Mouse (Mus musculus) c-Kit-negative CD71-positive TER-119-positive erythroid progenitor cells, embryonic 14.5 days (primary cell): ENCODE measurements around the gene Ankrd37.

Experiments used
- DNase-seq: peaks from one replicate; pipeline ENCODE4 v3.0.0-alpha.2; 2013; ENCODE audit warnings: low read depth, low spot score

The Ankrd37 gene

GRCm38 (mm10) chr8:45973988-45974505 is 31.5 kb downstream of the Ankrd37 start:
- DNase-seq: no peak

- no peak for DNase-seq
Observed at GRCm38 (mm10) chr8:45970894-45971293, 34.6 kb downstream of the Ankrd37 start.

GRCm38 (mm10) chr8:45950622-45951021 is 54.9 kb downstream of the Ankrd37 start:
- no peak for DNase-seq
